Mouse (Mus musculus) midbrain, embryonic 16.5 days (tissue): ENCODE data around the gene Ric8b. TPM values are rescaled to one million over a fixed set of nuclear protein-coding genes. Genes with fewer than 3 reads are reported as not detected.

Source experiments
- ATAC-seq: fragments of 200-750 bp; cut with Nextera tagmentation; 2 replicates; pipeline ENCODE4 v1.8.0; 2017; ENCODE audit warnings: moderate TSS enrichment
- H3K27ac ChIP-seq: fragments of 300-500 bp; sonication (generic); 2 replicates; pipeline ENCODE4 v1.5.1; 2014; ENCODE audit warnings: mild to moderate bottlenecking, low read length, mixed read lengths
- H3K27me3 ChIP-seq: fragments of 300-500 bp; sonication (generic); 2 replicates; pipeline ENCODE4 v1.6.1; 2014; ENCODE audit warnings: low read depth, low read length, mixed read lengths; ENCODE audit not compliant: control insufficient read depth, insufficient read depth
- H3K36me3 ChIP-seq: fragments of 300-500 bp; sonication (generic); 2 replicates; pipeline ENCODE4 v1.6.1; 2014; ENCODE audit warnings: mild to moderate bottlenecking, low read length, moderate library complexity, mixed read lengths; ENCODE audit not compliant: control insufficient read depth, insufficient read depth
- H3K4me1 ChIP-seq: fragments of 300-500 bp; sonication (generic); 2 replicates; pipeline ENCODE4 v1.6.1; 2014; ENCODE audit warnings: mild to moderate bottlenecking, low read length, mixed read lengths; ENCODE audit not compliant: control insufficient read depth, insufficient read depth
- H3K4me2 ChIP-seq: fragments of 300-500 bp; sonication (generic); 2 replicates; pipeline ENCODE4 v1.6.1; 2014; ENCODE audit warnings: mild to moderate bottlenecking, low read length, mixed read lengths
- H3K4me3 ChIP-seq: fragments of 300-500 bp; sonication (generic); 2 replicates; pipeline ENCODE4 v1.5.1; 2014; ENCODE audit warnings: low read depth, mild to moderate bottlenecking, low read length, moderate library complexity, mixed read lengths
- H3K9ac ChIP-seq: fragments of 300-500 bp; sonication (generic); 2 replicates; pipeline ENCODE4 v1.6.1; 2014; ENCODE audit warnings: low read depth, low read length, mixed read lengths
- H3K9me3 ChIP-seq: fragments of 300-500 bp; sonication (generic); replicated peaks from 2 replicates; pipeline ENCODE4 v1.6.1; 2014; ENCODE audit warnings: mild to moderate bottlenecking, low read length, mixed read lengths; ENCODE audit not compliant: control insufficient read depth, poor library complexity, severe bottlenecking
- WGBS: fragments of 180-500 bp; shearing (Covaris S2); extraction: QIAGEN DNeasy Blood & Tissue Kit; methylation state at CpG from one replicate; pipeline ENCODE4 v1.1.7; 2014; 5-methylcytosine and 5-hydroxymethylcytosine counted together
- polyA plus RNA-seq: library from polyadenylated mRNA; unstranded; fragments of >200 nt; fragmentation: Nextera tagmentation; extraction: Ambion mirVana; gene quantifications from 2 replicates; pipeline ENCODE4 v1.2.1, GENCODE M21; 2015

The Ric8b gene
- polyA plus RNA-seq, 1 experiment from 2014 or later, result 49.3 TPM

DNA sequence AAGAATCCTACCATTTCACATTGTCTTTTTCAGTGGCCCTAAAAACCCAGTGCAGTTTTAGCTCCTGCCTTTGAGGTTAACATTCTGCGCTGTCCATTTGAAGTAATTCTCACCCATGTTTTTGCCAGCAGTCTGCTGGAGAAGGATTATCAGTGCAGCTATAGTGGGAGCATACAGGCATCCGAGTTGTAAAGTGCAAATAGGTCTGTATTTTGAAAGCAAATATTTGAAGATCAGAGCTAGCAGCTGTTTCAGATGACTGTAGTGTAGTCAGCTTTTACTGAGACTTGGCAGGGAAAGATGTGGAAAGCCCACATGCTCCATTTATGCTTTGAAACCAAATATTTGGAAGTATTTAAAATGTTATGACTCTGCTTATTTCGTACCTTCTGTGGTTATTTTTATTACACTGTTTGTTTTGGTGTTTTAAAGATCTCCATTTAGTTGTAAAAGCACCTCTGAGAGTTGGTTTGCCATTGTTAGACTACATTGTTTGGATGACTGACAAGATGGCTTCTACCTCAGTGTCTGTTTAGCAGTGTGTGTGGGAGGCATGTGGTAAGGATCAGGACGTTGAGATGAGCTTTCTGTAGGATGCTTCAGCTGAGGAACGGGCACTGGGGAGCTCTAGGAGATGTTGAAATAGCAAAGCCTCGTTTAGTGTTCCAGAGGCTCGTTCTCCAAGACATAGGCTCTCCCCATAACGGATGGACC lies 31.7 kb downstream of the Ric8b start:
- Histone ChIP-seq H3K9me3 (no peaks in the 10 kb centered on the region), H3K9ac (no peak overlapping the region), H3K27me3 (no peaks in the 10 kb centered on the region), H3K27ac (no peak overlapping the region), H3K4me2 (no peak overlapping the region), H3K4me3 (no peak overlapping the region), H3K4me1 (no peaks in the 10 kb centered on the region), H3K36me3 (peaks cover 9% of the 10 kb centered on the region)
- ATAC-seq, result no peak
- 83% methylated on average over 8 of the region's 8 CpGs for WGBS

DNA sequence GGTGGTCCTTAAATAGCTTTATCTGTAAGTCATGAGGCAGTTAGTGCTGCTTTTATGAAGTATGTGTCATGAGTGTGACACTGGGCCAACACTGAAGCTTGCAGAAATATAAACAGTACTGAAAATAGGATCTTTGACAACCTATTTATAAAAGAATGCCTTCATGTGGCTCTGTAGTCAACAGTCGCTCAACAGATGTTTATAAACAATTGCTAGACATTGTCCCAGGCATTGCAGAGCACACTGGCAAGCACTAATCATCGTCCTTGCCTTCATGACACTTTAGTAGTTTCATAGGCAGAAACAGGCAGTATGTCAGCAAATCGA lies 32.2 kb downstream of the Ric8b start:
- H3K4me3 ChIP-seq, result no peak overlapping the region
- no peaks in the 10 kb centered on the region for H3K27me3 ChIP-seq
- no peaks in the 10 kb centered on the region for H3K4me1 ChIP-seq
- H3K27ac ChIP-seq, result no peak overlapping the region
- H3K36me3 ChIP-seq, result peaks cover 9% of the 10 kb centered on the region
- no peaks in the 10 kb centered on the region for H3K9me3 ChIP-seq
- no peak for ATAC-seq
- H3K9ac ChIP-seq, result no peak overlapping the region
- WGBS, result 89% methylated on average over 3 of the region's 3 CpGs
- no peak overlapping the region for H3K4me2 ChIP-seq

DNA sequence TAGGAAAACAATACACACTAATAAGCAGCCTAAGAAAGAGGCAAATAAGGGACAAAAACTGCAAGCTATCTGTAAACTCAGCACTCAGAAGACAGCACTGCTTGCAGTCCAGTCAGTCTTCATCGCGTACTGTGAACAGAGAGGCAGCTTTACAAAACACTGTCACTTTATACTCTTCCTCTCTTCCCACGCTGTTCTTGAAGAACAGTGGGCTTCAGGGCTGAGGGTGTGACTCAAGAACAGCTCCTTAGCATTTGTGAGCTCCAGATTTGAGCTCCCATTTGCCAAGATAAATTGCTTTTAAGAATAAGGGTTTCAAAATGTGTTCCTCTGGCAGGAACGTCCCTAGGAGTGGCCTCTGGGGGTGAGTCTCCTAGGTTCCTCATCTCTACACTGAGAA lies 33.0 kb downstream of the Ric8b start:
- 73% methylated on average over 4 of the region's 4 CpGs for WGBS
- no peak for ATAC-seq

DNA sequence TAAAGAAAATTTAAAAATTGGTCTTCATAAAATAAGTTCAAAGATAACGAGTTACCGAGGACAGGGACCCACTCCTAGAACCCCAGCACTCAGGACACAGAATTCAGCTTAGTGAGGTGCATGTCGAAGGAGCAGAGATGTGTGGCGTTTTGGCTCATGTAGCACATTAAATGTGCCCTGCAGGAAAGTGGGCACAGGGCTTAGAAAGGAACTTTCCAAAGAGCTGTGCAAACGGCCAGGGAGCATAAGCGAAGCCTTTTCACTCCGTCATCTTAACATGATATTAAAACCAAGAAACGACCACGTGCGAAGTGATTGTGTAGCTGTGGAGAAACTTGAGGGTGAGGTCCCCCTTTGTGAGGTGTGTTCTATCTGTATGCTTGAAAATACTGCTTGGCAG lies 36.8 kb downstream of the Ric8b start:
- Histone ChIP-seq H3K4me1 (no peaks in the 10 kb centered on the region), H3K36me3 (no peaks in the 10 kb centered on the region; the same call in 1 of the 2 replicates), H3K4me2 (no peak overlapping the region), H3K4me3 (no peak overlapping the region), H3K9me3 (no peaks in the 10 kb centered on the region), H3K27ac (no peak overlapping the region), H3K27me3 (no peaks in the 10 kb centered on the region), H3K9ac (no peak overlapping the region)
- 95% methylated on average over 10 of the region's 10 CpGs for WGBS
- ATAC-seq, result no peak

More for the DNA sequence above, 33.0 kb downstream of the Ric8b start:
- peaks cover 9% of the 10 kb centered on the region for H3K36me3 ChIP-seq
- H3K27me3 ChIP-seq, result no peaks in the 10 kb centered on the region
- H3K4me2 ChIP-seq, result no peak overlapping the region
- no peaks in the 10 kb centered on the region for H3K4me1 ChIP-seq
- no peak overlapping the region for H3K27ac ChIP-seq
- no peak overlapping the region for H3K9ac ChIP-seq
- no peaks in the 10 kb centered on the region for H3K9me3 ChIP-seq
- no peak overlapping the region for H3K4me3 ChIP-seq

DNA sequence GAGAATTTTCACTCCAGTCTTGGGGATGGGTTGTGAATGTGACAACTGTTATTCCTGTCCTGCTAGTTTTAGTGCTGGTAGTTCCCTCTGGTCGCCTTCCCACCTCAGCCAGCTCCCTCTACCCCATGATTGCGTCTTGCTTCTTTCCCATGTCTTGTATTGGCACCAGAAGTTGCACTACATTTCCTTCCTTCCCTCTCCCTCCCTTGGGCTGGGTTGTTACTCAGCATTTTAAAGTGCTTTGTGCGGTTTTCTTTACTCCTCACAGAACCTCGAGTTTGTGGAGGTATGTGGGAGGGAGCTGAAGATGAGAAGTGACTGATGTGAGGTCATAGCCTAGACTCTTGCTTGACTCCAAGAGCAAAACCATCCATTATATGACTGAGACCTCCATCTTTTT lies 38.8 kb downstream of the Ric8b start:
- no peaks in the 10 kb centered on the region for H3K4me1 ChIP-seq
- H3K9ac ChIP-seq, result no peak overlapping the region
- H3K27ac ChIP-seq, result no peak overlapping the region
- no peaks in the 10 kb centered on the region for H3K9me3 ChIP-seq
- no peak for ATAC-seq
- WGBS, result 88% methylated on average over 4 of the region's 4 CpGs
- H3K27me3 ChIP-seq, result no peaks in the 10 kb centered on the region
- no peak overlapping the region for H3K4me3 ChIP-seq
- no peaks in the 10 kb centered on the region; the same call in 1 of the 2 replicates for H3K36me3 ChIP-seq
- H3K4me2 ChIP-seq, result no peak overlapping the region

DNA sequence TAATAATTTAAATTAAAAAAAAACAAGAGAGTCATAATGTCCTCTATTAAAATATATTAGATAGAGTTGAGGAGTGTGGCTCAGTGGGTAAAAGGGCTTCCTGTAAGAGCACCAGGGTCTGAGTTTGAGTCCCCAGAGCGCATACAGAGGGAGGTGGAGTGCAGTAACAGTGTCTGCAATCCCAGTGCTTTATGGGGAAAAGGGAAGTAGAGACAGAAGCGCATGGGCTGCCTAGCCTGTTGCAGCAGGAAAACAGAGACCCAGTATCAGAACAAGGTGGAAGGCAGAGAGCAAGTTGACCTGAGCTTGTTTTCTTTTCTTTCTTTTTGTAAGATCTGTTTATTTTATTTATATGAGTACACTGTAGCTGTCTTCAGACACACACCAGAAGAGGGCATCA lies 41.2 kb downstream of the Ric8b start:
- Histone ChIP-seq H3K4me3 (no peak overlapping the region), H3K4me2 (no peak overlapping the region), H3K27me3 (no peaks in the 10 kb centered on the region), H3K9me3 (no peaks in the 10 kb centered on the region), H3K9ac (no peak overlapping the region), H3K36me3 (0 out of 2 replicates have a peak, but pooled peaks cover 3% of the 10 kb centered on the region), H3K4me1 (no peaks in the 10 kb centered on the region), H3K27ac (no peak overlapping the region)
- no peak for ATAC-seq
- 92% methylated on average over 2 of the region's 2 CpGs for WGBS

DNA sequence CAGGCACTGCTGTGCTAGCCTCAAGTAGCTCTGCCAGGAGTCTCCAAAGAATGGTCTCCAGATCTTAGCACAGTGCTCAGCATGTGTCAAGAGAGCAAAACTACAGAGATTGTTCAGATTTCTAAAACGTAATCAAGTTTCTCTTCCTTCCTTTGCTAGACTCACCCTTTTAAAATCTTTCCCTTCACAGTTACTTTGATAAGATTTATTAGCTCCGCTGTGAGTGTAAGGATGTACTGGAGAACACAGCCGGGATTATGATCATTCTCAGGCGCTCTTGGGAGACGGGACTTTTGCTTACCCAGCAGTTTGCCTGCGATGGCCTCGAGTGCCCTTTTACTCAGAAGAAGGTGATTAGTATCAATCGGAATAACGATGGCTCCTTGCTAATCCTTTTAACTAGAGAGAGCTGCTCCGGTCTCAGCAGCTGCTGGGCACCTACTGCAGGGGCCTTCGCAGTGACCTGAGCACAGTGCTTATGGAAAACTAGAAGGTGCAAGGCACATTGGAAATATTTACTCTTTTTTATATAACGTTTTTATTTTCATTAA lies 43.0 kb downstream of the Ric8b start:
- H3K4me2 ChIP-seq, result no peak overlapping the region
- ATAC-seq, result no peak
- no peak overlapping the region for H3K27ac ChIP-seq
- H3K9me3 ChIP-seq, result no peaks in the 10 kb centered on the region
- no peaks in the 10 kb centered on the region for H3K4me1 ChIP-seq
- no peak overlapping the region for H3K9ac ChIP-seq
- H3K4me3 ChIP-seq, result no peak overlapping the region
- H3K36me3 ChIP-seq, result 0 out of 2 replicates have a peak, but pooled peaks cover 3% of the 10 kb centered on the region
- 27% methylated on average over 12 of the region's 12 CpGs for WGBS
- H3K27me3 ChIP-seq, result no peaks in the 10 kb centered on the region

DNA sequence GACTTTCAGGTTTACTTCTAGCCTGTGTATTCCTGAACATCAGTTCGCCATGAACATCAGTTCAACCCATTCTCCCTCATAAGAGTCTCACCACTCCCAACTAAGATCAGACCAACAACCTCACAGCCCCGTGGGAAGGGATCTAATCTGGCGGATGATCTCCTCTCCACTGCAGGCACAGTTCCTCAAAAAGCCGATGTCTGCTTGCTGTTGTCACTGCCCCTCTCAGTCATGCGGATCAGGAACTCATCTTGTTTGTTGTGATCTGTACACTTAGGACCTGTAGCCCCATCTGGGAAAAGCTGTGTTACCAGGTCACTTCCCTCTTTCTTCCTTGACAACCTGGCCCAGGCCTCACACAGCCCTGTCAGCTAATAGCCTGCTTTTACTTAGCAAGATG lies 45.7 kb downstream of the Ric8b start:
- ATAC-seq, result no peak
- WGBS, result 75% methylated on average over 5 of the region's 5 CpGs
- no peak overlapping the region for H3K4me3 ChIP-seq
- H3K9ac ChIP-seq, result no peak overlapping the region
- H3K27ac ChIP-seq, result no peak overlapping the region
- peaks cover 15% of the 10 kb centered on the region for H3K4me1 ChIP-seq
- no peaks in the 10 kb centered on the region for H3K9me3 ChIP-seq
- H3K36me3 ChIP-seq, result 0 out of 2 replicates have a peak, but pooled peaks cover 3% of the 10 kb centered on the region
- H3K27me3 ChIP-seq, result no peaks in the 10 kb centered on the region
- H3K4me2 ChIP-seq, result no peak overlapping the region

DNA sequence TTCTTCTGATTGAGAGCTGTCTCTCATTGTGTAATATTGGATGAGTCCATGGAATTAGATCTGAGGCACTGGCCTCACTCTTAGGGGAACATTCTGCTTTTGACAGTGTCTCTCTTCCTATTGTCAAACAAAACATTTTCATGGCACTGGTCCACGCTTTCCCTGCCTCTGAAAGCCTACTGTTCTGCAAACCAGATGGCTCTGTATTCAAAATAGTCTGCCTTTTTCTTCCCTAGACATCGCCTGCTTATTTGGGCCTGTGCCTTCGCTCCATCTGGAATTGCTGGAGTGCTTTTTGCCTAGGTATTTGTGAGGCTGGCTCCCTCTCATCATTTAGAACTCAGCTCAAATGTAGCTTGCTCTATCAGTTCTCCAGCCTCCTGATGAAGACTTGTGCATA lies 46.3 kb downstream of the Ric8b start:
- ATAC-seq, result no peak
- 0 out of 2 replicates have a peak, but pooled peaks cover 3% of the 10 kb centered on the region for H3K36me3 ChIP-seq
- no peaks in the 10 kb centered on the region for H3K27me3 ChIP-seq
- H3K9ac ChIP-seq, result no peak overlapping the region
- H3K27ac ChIP-seq, result no peak overlapping the region
- 62% methylated on average over 3 of the region's 3 CpGs for WGBS
- H3K4me1 ChIP-seq, result peaks cover 19% of the 10 kb centered on the region
- no peak overlapping the region for H3K4me3 ChIP-seq
- no peaks in the 10 kb centered on the region for H3K9me3 ChIP-seq
- no peak overlapping the region for H3K4me2 ChIP-seq
